Mouse (Mus musculus) thymus, adult 18-20 months (tissue): ENCODE data around the gene Mfng.

Source experiments
- DNase-seq, 2 experiments: peaks; one replicate each; pipeline ENCODE4 v3.0.0; 2022; ENCODE audit warnings: mixed read lengths in 2 of 2

Gene Mfng

DNA sequence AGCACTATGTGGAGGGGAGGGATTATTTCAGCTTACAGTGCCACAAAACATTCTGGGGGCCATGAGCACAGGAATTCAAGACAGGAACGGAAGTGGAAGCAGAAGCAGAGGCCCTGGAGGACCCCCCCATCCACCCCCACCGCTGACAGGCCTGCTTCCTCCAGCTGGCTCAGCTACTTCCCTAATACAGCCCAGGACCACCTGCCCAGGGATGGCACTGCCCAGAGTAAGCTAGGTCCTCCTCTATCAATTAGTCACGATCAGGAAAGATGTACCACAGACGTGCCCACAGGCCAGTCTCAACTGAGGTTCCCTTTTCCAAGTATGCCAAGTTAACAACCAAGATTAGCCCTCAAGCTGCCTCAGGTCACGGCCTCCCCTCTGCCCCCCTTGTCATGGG lies 19.1 kb downstream of the Mfng start:
- DNase-seq = no peak

DNA sequence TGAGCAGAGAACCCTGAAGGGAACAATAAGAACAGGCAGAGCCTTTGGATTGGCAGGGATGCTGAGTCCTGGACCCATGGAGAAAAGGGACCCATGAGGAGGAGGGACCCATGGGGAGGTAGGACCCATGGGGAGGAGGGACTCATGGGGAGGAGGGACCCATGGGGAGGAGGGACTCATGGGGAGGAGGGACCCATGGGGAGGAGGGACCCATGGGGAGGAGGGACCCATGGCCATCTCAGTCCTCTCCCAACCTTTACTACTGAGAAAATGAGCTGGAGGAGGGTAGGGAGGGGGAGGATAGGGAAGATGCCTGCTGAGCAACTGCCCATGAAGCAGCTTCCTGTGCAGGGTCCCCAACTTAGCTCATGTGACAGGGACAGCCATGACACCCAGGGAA lies 20.3 kb downstream of the Mfng start:
- no peak for DNase-seq

DNA sequence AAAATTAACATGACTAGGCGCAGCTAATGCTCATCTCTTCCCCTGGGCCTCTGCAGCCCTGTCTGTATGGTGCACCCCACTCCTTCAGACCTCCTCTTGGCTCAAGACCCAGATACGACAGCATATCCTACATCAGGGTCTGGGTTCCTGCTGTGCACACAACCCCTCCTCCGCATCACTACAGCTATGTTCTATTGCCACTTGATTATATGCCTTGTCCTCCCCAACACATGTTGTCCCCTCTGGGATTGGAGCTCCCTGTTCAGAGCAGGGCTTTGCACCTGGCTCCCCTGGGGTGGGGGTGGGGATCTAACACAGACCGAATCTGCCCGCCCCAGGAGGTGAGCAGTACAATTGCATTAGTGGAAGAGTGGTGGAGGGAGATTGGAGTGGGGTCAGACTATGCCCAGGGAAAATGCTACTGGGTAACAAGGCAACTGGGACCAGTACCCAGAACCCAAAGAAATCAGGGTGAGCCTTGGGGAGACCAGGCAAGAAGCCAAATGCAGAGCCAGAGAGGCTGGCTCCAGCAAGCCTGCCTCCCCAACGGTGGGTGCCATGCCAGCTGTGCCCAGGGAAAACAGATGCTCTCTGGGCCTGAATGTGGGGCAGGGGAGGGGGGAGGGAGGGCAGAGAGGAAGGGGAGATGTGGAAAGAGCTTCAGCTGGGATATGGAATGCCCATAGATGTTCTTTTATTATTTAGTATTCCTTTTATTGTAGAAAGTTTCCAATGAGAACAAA lies 22.5 kb downstream of the Mfng start:
- DNase-seq = no peak

DNA sequence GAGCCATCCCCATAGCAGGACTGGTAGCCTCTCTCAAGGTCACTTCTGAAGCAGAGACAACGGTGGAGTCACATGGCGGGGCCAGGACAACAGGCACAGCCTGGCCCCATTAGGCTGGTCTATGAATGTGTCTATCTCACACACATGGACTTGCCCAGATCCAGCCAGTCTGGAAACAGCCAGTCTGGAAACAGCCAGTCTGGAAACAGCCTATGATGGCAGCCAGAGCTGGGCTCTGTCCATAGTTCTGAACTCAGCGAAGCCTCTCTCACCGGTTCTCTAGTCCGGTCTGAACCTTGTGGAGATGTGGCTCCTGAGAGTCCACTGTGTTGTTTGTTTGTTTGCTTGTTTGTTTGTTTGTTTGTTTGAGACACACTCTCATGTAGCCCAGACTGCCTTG lies 23.4 kb downstream of the Mfng start:
- DNase-seq = no peak

DNA sequence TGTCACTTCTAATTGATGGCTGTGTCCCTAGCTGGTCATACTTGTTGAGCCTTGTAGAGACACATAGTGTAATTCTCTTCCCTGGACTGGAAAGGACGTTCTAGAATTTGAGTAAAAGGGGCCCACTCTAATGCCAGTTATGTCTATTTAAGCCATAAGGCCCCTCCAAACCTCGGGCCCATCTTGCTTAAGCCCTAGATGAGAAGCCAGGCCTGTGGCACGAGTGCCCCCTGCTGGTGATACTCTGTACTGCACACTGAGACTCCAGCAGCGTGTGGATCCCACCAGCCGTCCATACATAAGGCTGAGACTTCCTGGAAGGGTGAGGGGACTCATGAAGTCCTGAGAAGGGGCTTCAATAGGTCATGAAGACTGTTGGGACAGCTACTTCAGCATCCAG lies 29.1 kb downstream of the Mfng start:
- DNase-seq = peak; percentile 44 to 59

DNA sequence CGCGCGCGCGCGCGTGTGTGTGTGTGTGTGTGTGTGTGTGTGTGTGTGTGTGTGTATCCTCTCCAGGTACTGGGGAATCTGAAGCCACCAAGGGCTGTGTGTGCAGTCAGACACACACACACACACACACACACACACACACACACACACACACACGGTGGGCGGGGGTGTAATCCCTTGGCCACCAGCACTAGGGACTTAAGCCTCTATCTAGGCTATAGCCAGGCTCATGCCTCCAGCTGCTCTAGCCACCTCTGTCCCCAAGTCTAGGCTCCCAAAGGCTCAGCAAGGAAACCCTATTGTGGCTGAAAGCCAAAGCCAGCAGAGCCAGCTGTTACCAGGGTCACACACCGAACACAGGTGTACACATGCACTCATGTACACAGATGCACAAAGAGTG lies 30.4 kb downstream of the Mfng start:
- no peak for DNase-seq

DNA sequence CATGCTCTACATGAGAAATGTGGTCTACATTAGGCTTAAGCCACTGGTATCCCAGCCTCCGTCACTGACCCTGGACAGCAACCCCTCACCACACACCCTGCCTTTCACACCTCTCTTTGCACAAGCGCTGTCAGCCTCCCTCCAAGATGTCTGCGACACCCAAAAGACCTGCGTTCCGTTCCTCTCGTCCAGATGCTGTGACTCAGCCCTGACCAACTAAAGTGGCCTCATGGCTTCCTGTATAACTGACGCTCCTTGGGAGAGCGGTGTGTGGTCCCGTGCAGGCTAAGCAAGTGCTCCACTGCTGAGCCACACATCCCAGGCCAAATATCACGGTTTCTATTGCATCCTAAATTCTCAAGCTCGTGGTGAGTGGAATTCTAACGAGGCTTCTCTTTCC lies 32.6 kb downstream of the Mfng start:
- no peak for DNase-seq

DNA sequence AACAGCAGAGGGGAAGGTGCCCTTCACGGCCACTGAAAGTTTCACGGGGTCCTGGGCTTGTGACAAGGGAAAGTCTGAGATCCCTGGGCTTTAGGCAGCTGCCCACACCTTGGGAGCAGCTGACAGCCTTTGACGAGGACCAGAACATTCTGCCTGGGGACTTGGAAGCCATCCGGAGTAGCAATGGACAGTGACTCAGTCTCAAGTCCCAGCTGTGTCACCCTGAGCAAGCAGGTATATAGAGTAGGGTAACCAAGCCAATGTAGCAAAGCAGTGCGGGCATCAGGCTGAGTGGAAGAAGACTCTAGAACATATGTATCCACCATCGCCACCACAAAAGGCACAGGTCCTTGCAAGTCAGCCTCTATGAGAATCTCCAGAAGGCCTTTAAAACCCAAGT lies 36.1 kb downstream of the Mfng start:
- no peak for DNase-seq

DNA sequence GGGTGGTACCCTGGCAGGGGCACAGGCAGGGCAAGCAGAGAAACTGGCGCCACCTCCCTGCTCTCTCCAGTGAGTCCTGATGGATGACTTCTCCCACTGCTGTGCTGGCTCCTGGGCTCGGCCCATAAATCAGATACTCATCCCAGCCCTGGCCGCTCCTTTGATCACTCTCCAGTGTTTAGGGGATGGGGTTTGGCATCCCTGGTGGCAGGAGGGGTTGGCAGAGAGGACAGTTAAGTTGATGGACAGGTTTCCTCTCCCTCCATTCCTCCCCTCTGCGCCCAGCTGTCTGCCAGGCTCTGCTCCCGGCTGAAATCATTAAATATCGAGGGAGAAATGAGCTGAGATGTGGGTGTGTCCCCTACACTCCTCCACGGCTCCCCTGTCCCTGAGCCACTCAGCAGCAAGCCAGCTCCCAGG lies 36.6 kb downstream of the Mfng start:
- DNase-seq = no peak

DNA sequence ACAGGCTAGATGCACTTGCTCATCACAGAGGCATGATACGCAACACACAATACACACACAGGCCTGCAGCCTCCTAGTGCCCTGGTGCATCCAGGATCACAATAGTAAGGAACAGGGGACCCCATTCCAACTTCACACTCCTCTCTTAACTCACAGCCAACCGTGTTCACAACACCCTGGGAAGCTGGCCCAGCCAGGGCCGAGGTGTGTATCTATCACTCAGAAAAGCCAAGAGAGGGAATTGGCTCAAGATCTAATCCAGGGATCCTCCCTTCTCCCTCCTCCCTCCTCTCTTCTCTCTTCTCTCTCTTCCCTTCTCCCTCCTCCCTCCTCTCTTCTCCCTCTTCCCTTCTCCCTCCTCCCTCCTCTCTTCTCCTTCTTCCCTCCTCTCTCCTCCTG lies 37.1 kb downstream of the Mfng start:
- DNase-seq = no peak

DNA sequence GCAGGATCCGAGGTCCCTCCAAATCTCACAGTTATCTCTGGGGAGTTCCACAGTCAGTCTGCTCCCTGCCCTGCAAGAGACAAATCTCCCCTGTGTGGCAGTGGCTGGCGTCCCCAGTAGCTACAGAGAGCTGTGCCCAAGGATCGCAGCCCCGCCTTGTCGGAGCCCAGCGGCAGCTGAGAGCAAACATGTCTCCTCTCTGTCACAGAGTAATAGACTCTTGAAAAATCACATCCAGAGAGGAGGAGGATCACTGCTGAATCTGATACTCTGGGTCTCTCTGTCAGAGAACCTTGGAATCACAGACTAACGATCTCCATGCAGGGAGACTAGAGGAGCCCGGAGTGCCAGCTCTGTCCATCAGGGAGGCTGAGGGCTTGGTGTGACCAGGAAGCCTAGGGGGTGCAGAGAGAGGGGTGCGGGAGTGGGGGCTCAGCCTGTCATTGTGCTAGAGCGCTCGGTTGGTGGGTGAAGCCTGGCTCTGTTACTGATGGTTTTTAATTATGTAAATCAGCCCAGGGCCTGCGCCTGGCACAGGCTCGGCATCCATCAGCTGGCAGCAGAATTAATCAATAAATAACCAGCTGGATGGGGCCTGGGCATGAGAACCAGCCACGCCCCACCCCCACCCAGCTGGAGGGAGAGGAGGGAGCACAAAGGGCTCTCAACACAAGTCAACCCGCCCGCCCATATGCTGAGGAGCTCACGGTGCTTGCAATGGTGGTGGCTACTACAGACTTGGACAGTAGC lies 37.7 kb downstream of the Mfng start:
- no peak for DNase-seq

DNA sequence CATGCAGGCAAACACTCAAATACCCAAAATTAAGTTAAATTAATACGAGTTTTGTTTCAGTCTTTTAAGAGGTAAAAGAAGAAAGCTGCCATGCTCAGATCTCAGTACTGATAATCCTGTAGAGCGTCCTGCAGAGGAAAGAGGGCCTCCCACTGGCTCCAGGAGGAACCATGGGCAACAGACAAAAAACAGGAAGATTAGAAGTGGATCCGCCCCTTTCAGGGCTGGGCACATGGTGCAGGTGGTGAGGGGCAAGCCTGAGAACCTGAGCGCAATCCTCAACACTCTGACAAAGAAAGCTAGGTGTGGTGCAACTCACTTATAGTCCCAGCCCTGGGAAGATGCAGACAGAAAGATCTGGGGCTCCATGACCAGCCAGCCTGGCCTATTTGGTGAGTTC lies 41.4 kb downstream of the Mfng start:
- DNase-seq = no peak

DNA sequence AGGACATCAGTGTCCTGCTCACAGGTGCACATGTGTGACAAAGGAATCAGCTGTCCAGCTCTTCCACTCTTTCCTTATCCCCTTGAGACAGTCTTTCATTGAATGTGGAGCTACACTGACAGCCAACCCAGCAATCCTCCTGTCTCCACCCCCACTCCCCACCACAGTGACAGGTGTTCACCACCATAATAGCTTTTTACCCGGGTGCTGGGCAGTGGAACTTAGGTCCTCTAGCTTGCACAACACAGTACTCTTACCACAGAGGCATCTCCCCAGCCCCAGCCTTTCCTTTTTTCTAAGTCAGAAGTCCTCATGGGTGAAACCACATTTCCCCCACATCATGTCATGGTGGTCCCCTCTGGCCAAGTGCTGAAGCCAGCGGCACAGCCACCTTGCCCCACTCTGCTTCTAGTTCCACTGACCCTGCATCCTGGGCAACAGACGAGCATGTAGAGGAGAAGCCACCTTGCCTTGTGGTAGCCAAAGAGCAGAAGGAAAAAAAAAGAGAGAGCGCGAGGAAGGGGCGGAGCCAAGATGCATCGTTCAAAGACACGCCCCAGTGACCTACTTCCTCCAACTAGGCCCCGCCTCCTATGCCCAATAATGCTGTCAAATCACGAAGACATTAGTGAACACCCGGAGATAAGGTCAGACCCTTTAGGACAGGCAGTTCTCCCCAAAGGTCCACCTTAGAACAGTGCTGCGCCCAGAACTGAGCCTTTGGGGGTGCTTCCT lies 42.8 kb downstream of the Mfng start:
- no peak for DNase-seq

DNA sequence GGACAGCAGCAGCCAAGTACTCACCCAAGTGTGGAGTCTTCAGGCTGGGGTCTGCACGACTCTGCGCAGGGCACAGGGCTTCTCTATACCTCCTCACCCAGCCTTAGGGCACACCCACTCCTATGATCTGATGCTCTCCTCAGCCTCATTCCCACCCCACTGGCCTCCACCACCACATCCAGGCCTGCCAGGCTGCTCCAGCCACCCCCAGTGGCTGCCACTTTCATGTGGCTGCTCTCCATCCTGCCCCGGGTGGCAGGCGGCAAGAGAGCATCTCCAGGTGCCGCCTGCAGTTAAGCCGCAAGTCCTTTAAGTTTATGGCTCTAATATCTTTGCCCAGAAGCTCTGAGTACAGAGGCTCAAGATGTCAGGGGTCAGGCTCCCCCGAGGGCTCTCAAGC lies 46.6 kb downstream of the Mfng start:
- peak in 1 of 2 experiments; percentile 43 for DNase-seq

DNA sequence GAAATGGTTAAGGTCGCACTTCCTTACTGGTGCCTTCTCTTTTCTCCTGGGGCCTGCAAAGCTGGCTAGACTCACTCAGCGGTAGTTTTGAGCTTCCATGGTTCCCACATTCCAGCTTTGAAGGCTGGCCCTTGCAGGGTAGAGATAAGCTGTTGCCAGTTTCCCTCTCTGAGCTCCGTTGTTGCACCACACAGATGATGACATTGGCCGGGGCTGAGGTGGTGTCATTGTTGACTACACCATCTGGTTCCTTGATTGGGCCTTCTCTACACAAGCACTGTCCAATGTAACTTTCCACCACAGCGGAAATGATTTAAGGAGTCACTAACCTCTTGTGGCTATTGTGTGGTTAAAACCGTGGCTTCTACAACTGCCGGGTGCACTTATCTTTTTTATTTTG lies 52.7 kb downstream of the Mfng start:
- DNase-seq = no peak

DNA sequence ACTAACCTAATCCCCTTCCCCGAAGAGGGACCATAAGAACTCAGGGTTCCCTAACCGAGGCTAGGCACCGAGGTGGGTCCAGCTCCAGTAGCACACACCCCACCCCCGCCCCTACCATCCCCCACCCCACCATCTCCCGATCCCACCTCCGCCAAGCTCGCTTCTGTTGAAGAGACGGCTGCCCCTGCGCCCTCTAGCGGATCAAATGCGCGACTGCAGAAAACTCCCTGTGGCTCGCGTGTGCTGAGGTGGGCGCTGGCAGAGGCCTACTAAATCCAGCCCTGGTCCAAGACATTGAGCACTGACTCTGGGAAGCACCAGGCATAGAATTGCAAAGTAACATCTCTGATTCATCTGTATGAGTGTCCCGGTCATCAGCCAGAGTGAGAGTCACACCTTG lies 53.2 kb downstream of the Mfng start:
- DNase-seq = peak in 1 of 2 experiments; percentile 54

DNA sequence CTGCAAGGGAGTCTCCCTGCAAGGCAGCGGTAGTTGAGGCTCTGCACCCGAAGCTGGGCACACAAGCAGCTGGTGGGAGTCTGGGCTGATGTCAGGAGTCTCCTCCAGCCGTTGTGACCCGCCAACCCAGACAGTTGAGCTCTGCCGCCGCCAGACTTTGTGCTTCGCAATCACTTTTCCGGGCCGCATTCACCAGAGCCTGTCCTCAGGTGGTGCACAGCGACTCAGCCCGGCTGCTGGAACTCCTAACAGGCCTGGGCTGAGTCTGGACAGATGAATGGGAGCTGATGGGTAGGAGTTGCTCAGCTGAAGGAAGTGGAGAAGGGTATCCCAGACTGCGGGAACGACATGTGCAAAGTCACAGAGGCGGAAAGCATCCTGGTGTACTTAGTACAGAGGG lies 53.9 kb downstream of the Mfng start:
- peak in 1 of 2 experiments; percentile 21 for DNase-seq

DNA sequence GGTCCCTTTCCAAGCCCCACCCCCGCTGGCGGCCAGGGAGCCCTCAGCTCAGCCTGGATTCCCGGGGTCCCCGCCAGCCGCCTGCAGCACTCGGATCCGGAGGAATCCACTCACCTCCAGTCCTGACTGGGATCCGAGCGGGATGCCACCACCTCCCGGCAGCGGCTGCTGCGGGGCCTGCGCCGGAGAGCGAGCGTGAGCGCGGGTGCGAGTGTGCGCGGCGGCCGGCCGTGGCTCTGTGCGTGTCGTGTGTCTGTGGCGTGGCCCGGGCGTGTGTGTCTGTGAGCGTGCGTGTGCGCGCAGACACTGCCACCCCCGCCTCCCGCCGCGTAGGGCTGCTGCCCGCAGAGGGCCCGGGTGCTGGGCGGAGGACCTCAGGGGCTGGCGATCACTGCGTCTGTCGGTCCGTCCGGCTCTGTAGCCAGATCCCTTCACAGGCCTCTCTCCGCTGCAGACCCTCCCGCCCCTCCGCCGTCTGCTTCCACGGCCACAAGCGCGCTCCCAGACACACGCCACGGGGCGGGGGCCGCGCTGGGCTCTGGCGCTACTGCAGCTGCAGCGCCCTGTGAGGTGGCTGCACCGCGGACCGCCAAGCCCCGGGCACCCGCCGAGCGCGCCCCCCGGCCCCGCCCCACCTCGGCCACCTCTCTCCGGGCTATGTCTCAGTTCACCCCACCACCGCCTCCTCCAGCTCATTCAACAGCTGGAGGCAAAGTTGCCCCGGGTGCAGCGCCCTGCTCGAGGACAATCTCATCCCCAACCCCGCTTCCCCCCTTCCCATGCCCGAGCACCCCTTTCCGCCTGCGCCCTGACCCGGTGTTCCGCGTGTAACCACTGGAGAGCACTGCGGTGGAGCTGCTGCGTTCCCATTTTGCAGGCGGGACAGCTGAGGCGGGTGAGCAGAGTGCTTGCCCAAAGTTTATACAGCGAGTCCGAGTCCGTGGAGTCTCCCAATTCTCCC lies 54.7 kb downstream of the Mfng start, which contains the start of gene Elfn2:
Gene Elfn2, minus strand, starts transcription at position 482 of the 961 bp plus-strand sequence.
- no peak for DNase-seq

DNA sequence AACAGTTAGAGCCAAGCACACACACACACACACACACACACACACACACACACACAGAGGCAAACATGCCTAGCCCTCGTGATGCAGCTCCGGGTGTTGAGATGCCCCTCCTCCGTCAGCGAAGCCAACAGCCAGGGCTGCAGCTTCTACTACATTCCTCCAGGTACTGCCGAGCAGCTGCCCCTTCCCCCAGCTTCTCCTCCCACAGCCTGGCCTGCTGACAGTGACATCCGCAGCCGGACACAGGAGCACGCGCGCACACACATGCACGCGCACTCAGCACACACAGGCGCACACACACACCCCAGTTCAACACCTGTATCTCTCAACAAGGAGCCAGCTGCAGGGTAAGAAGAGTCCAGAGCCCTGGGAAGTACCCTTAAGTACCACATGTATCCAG lies 56.3 kb downstream of the Mfng start:
- DNase-seq = no peak

DNA sequence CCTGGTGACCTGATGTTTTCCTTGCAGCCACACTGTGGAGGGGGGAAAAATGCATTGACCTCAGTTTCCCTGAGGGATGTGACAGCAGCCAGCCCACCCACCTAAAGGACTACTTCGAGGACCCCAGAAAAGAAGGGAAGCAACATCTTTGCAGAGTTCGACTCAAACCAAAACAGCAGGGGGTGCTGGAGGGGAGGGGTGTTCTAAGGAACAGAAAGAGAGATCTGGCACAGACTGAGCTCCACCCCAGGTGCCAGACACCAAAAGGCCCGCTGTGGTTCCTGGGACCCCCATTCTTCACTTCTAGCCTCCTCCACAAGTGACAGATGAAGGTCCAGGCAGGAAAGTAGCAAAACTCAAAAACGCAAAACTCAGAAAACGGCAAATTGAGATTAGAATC lies 57.4 kb downstream of the Mfng start:
- peak in 1 of 2 experiments; percentile 31 for DNase-seq

DNA sequence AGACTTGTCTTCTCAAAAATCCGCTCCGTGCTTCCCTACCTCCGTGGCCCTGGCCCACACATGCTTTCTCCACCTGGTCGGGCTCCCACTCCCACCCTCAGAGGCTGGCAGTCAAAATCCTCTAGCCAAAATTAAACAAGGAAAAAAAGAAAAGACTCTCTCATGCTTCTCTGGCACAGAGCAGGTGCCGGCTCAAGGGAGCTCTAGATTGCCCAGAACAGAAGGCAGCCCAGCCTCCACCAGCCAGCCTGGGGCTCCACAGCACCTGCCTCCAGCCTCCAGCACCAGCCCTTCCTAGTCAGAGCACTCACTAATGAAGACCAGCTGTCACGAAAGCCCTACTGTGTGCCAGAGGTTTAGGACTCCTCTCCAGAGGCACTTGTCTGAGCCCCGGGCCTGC lies 59.5 kb downstream of the Mfng start:
- no peak for DNase-seq
